Mouse (Mus musculus): ENCODE data around the gene Pcyt1a. TPM values are rescaled to one million over a fixed set of nuclear protein-coding genes. Genes with fewer than 3 reads are reported as not detected.

Pcyt1a gene
- polyA plus RNA-seq, 1 experiment from 2014 or later, result 47.5 TPM

DNA sequence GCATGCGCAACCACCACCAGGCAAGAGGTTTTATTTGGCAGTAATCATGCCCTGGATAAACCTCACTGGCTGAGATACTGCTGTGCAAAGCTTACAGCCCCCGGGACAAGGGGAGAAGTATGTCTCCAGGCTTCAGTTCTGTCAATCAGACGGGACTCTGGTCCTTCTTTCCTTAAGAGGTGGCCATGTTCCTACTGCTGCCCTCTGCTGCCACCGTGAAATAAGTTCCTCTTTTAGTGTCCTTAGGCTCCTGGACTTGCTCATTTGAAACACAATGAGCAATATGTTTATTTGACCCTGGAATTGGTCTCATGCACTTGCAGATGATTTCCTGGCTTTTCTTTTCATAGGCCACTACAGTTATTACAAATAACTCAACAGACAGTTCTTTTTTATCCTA lies 29.8 kb downstream of the Pcyt1a start:
- Histone ChIP-seq H3K4me2 (replicated peaks) (no peak overlapping the region), H3K4me3 (no peak overlapping the region), H3K27ac (no peak overlapping the region), H3K9me3 (replicated peaks) (no peaks in the 10 kb centered on the region), H3K27me3 (no peaks in the 10 kb centered on the region), H3K9ac (no peak overlapping the region), H3K4me1 (no peaks in the 10 kb centered on the region), H3K36me3 (peaks cover 23% of the 10 kb centered on the region)
- 55% methylated on average over 4 of the region's 4 CpGs for WGBS
- no peak for ATAC-seq (ENCODE audit: low FRiP score)

DNA sequence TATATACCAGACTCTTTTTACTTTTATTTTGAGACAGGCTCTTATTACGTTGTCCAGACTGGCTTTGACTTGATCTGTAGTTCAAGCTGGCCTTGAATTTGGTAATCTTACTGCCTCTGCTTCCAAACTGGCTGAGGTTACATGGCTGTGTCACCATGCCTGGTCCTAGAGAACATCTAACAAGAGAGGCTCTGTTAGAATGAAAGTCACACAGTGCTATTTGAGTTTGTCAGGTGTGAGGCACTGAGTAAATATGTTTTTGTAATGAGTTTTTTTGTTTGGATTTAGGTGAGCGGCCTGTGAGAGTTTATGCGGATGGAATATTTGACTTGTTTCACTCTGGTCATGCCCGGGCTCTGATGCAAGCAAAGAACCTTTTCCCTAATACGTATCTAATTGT lies 31.0 kb downstream of the Pcyt1a start:
- no peak for ATAC-seq (ENCODE audit: low FRiP score)

GRCm38 (mm10) chr16:32462950-32463349 lies 32.2 kb downstream of the Pcyt1a start:
- Histone ChIP-seq H3K27ac (no peak overlapping the region), H3K4me3 (no peak overlapping the region), H3K4me2 (replicated peaks) (no peak overlapping the region), H3K27me3 (no peaks in the 10 kb centered on the region), H3K4me1 (no peaks in the 10 kb centered on the region), H3K9ac (no peak overlapping the region), H3K9me3 (replicated peaks) (no peaks in the 10 kb centered on the region), H3K36me3 (peaks cover 24% of the 10 kb centered on the region)
- no peak for ATAC-seq (ENCODE audit: low FRiP score)
- 96% methylated on average over 16 of the region's 16 CpGs for WGBS

More for the DNA sequence above, 31.0 kb downstream of the Pcyt1a start:
- Histone ChIP-seq H3K36me3 (peaks cover 16% of the 10 kb centered on the region), H3K9ac (no peak overlapping the region), H3K4me1 (no peaks in the 10 kb centered on the region), H3K4me3 (no peak overlapping the region), H3K4me2 (replicated peaks) (no peak overlapping the region), H3K27me3 (no peaks in the 10 kb centered on the region), H3K27ac (no peak overlapping the region), H3K9me3 (replicated peaks) (no peaks in the 10 kb centered on the region)
- WGBS, result 94% methylated on average over 5 of the region's 5 CpGs

GRCm38 (mm10) chr16:32463426-32463825 lies 32.7 kb downstream of the Pcyt1a start:
- Histone ChIP-seq H3K4me1 (no peaks in the 10 kb centered on the region), H3K27me3 (no peaks in the 10 kb centered on the region), H3K4me2 (replicated peaks) (no peak overlapping the region), H3K36me3 (peaks cover 24% of the 10 kb centered on the region), H3K9me3 (replicated peaks) (no peaks in the 10 kb centered on the region), H3K27ac (no peak overlapping the region), H3K9ac (no peak overlapping the region), H3K4me3 (no peak overlapping the region)
- no peak for ATAC-seq (ENCODE audit: low FRiP score)
- WGBS, result 84% methylated on average over 2 of the region's 2 CpGs

GRCm38 (mm10) chr16:32464908-32465307 lies 34.2 kb downstream of the Pcyt1a start:
- no peak overlapping the region for H3K4me3 ChIP-seq
- no peak overlapping the region for H3K27ac ChIP-seq
- H3K36me3 ChIP-seq, result peaks cover 35% of the 10 kb centered on the region
- no peaks in the 10 kb centered on the region for H3K4me1 ChIP-seq
- ATAC-seq (ENCODE audit: low FRiP score), result no peak
- no peaks in the 10 kb centered on the region for H3K9me3 ChIP-seq (replicated peaks)
- H3K27me3 ChIP-seq, result no peaks in the 10 kb centered on the region
- no peak overlapping the region for H3K9ac ChIP-seq
- 17% methylated on average over 1 of the region's 1 CpGs for WGBS
- H3K4me2 ChIP-seq (replicated peaks), result no peak overlapping the region

DNA sequence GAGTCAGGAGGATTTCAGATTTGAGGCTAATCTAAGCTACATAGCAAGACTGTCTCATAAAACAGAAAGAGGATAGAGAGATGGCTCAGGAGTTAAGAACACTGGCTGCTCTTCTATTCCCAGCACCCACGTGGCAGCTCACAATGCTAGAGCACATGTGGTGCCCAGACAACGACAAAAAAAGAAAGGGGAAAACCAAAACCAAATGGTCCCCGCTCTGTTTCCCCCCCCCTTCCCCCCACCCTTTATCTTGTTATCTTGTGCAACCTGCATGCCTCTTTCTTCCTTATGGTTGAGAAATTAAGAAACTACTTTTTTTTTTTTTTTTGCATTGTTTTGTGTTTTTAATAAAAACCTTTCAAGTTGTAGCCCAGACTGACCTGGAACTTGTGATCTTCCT lies 37.8 kb downstream of the Pcyt1a start:
- Histone ChIP-seq H3K36me3 (peaks cover 52% of the 10 kb centered on the region), H3K9ac (no peak overlapping the region), H3K4me3 (no peak overlapping the region), H3K27ac (no peak overlapping the region), H3K4me2 (replicated peaks) (no peak overlapping the region), H3K4me1 (0 out of 2 replicates have a peak, but pooled peaks cover 3% of the 10 kb centered on the region), H3K27me3 (no peaks in the 10 kb centered on the region), H3K9me3 (replicated peaks) (no peaks in the 10 kb centered on the region)
- WGBS, result 83% methylated on average over 3 of the region's 3 CpGs
- ATAC-seq (ENCODE audit: low FRiP score), result no peak

DNA sequence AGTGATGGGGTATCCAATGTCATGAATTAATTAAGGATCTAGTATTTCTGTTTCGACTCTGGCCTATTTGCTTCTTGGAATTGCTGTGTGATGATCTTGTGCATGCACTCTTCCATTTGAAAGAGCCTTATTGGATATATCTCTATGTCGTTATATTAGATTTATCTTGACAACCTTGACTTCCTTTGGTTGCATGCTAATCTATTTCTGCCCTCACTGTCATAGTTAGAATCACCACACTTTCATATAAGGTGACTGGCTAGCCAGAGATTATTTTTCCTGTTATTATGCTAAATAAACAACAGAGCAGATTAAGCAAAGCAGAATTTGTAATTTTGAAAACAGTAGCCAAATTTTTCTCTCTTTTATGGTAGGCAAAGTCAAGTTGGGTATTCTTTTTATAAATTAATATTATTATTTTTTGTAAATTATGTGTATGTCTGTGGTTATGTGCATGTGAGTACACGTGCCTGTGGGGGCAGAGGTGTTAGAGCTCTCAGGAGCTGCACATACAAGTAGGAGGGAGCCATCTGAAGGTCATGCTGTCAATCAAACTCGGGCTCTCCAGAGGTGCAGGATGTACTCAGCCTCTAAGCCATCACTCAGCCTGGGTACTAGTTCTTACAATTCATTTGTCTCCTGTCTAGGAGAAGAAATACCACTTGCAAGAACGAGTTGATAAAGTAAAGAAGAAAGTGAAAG lies 38.8 kb downstream of the Pcyt1a start:
- no peak overlapping the region for H3K9ac ChIP-seq
- H3K27ac ChIP-seq, result no peak overlapping the region
- H3K36me3 ChIP-seq, result peaks cover 48% of the 10 kb centered on the region
- no peak overlapping the region for H3K4me3 ChIP-seq
- H3K9me3 ChIP-seq (replicated peaks), result no peaks in the 10 kb centered on the region
- WGBS, result 85% methylated on average over 5 of the region's 5 CpGs
- H3K27me3 ChIP-seq, result no peaks in the 10 kb centered on the region
- 0 out of 2 replicates have a peak, but pooled peaks cover 3% of the 10 kb centered on the region for H3K4me1 ChIP-seq
- no peak overlapping the region for H3K4me2 ChIP-seq (replicated peaks)
- ATAC-seq (ENCODE audit: low FRiP score), result no peak

DNA sequence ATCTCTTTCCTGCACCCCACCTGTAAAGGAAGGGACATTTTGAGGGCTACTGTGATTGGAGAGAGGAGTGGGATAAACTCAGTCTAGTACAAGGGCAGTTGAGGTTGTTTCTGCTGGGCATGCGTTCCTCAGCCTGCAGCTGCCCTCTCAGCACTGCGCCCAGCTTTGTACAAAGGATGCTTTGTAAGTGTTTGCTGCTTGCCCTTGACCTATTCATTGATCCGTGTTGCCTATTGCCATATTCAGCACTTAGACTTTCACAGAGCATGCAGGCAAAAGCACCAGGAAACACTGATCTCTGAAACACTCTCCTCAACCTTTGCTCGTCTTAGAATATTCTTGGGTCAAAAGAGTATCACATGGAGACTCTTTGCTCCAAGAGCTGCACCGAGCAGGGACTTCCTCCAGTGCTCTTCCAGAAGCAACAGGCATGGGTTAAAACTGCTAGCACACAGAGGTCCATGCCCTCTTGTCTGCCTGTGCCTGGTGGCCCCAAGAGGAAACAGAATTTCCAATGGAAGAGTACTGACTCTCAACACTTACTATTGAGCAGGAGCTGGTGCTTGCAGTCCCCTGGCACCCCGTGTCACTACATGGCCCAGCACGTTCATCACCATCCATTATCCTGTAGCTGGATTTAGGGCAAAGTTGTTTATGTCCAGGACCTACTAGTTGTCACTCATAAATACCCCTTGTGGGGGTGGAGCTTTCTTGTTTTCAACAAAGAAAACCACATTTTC lies 41.7 kb downstream of the Pcyt1a start:
- H3K36me3 ChIP-seq, result peaks cover 37% of the 10 kb centered on the region
- H3K4me3 ChIP-seq, result no peak overlapping the region
- no peak for ATAC-seq (ENCODE audit: low FRiP score)
- H3K27ac ChIP-seq, result no peak overlapping the region
- no peaks in the 10 kb centered on the region for H3K9me3 ChIP-seq (replicated peaks)
- H3K27me3 ChIP-seq, result no peaks in the 10 kb centered on the region
- H3K9ac ChIP-seq, result no peak overlapping the region
- H3K4me2 ChIP-seq (replicated peaks), result no peak overlapping the region
- WGBS, result 70% methylated on average over 7 of the region's 7 CpGs
- 0 out of 2 replicates have a peak, but pooled peaks cover 3% of the 10 kb centered on the region for H3K4me1 ChIP-seq

GRCm38 (mm10) chr16:32477315-32477714 lies 46.6 kb downstream of the Pcyt1a start:
- 92% methylated on average over 6 of the region's 6 CpGs for WGBS
- 0 out of 2 replicates have a peak, but pooled peaks cover 4% of the 10 kb centered on the region for H3K36me3 ChIP-seq
- no peak overlapping the region for H3K4me3 ChIP-seq
- H3K4me2 ChIP-seq (replicated peaks), result no peak overlapping the region
- H3K27me3 ChIP-seq, result no peaks in the 10 kb centered on the region
- H3K9ac ChIP-seq, result no peak overlapping the region
- ATAC-seq (ENCODE audit: low FRiP score), result no peak
- H3K4me1 ChIP-seq, result no peaks in the 10 kb centered on the region
- H3K9me3 ChIP-seq (replicated peaks), result no peaks in the 10 kb centered on the region
- no peak overlapping the region for H3K27ac ChIP-seq

DNA sequence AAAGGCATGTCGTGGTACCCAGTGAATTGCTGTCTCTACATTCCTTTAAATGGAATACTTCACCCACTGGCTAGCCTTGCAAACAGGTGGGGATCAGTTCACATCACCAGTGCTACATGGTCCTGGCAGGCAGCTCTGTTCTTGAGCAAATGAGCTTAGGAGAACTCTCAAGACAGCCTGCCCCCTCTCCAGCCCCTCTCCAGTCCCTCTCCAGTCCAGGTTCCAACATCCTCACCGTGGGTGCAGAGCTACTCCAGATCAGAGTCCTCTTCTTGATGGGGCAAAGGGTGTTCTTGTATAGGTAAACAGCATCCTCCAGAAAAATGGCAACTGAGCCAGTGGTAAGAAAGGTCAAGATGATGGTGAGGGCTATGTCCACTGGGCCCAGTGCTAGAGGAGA lies 48.7 kb downstream of the Pcyt1a start:
- ATAC-seq (ENCODE audit: low FRiP score), result no peak
- H3K4me2 ChIP-seq (replicated peaks), result no peak overlapping the region
- H3K4me1 ChIP-seq, result no peaks in the 10 kb centered on the region; the same call in 1 of the 2 replicates
- H3K27me3 ChIP-seq, result no peaks in the 10 kb centered on the region
- no peak overlapping the region for H3K9ac ChIP-seq
- H3K36me3 ChIP-seq, result no peaks in the 10 kb centered on the region
- WGBS, result 70% methylated on average over 2 of the region's 2 CpGs
- no peak overlapping the region for H3K4me3 ChIP-seq
- no peak overlapping the region for H3K27ac ChIP-seq
- H3K9me3 ChIP-seq (replicated peaks), result no peaks in the 10 kb centered on the region

GRCm38 (mm10) chr16:32484431-32484871 lies 53.7 kb downstream of the Pcyt1a start:
- H3K27ac ChIP-seq, result no peak overlapping the region
- H3K4me1 ChIP-seq, result no peaks in the 10 kb centered on the region; the same call in 1 of the 2 replicates
- H3K27me3 ChIP-seq, result no peaks in the 10 kb centered on the region
- H3K36me3 ChIP-seq, result no peaks in the 10 kb centered on the region
- no peak overlapping the region for H3K4me3 ChIP-seq
- no peak for ATAC-seq (ENCODE audit: low FRiP score)
- 45% methylated on average over 7 of the region's 7 CpGs for WGBS
- H3K4me2 ChIP-seq (replicated peaks), result no peak overlapping the region
- H3K9ac ChIP-seq, result no peak overlapping the region
- no peaks in the 10 kb centered on the region for H3K9me3 ChIP-seq (replicated peaks)

- 76% methylated on average over 2 of the region's 2 CpGs for WGBS
- ATAC-seq (ENCODE audit: low FRiP score), result no peak
Observed at GRCm38 (mm10) chr16:32485209-32485608, 54.5 kb downstream of the Pcyt1a start.

More at GRCm38 (mm10) chr16:32485209-32485608, 54.5 kb downstream of the Pcyt1a start:
- no peaks in the 10 kb centered on the region for H3K9me3 ChIP-seq (replicated peaks)
- H3K27me3 ChIP-seq, result no peaks in the 10 kb centered on the region
- no peak overlapping the region for H3K27ac ChIP-seq
- H3K4me2 ChIP-seq (replicated peaks), result no peak overlapping the region
- no peaks in the 10 kb centered on the region; the same call in 1 of the 2 replicates for H3K4me1 ChIP-seq
- no peak overlapping the region for H3K9ac ChIP-seq
- H3K36me3 ChIP-seq, result no peaks in the 10 kb centered on the region
- no peak overlapping the region for H3K4me3 ChIP-seq

Data from hindbrain, embryonic 12.5 days (tissue).